Mouse (Mus musculus) liver, postnatal 0 days (tissue): ENCODE measurements around the gene Nprl3.

ENCODE experiments used
- CTCF ChIP-seq: sonication (generic); IDR thresholded peaks from 2 replicates; pipeline ENCODE4 v1.5.1; 2016; ENCODE audit warnings: antibody characterized with exemption, low read depth
- EP300 ChIP-seq: IDR thresholded peaks from 2 replicates; pipeline ENCODE4 v1.6.1; 2016; ENCODE audit warnings: antibody characterized with exemption, low read depth, mild to moderate bottlenecking

- TF ChIP-seq EP300 (peak; percentile 98), CTCF (no peak)
These were observed 11.4 kb downstream of the Nprl3 start for GRCm38 (mm10) chr11:32256146-32256545.
